Mouse (Mus musculus): ENCODE results near the gene Eid2b.

Eid2b gene

GRCm38 (mm10) chr7:28278279-28278652, 727 bp downstream of the Eid2b start:
- Histone ChIP-seq H3K27me3 (ENCODE audit: control insufficient read depth, insufficient read depth, low read length, poor library complexity, severe bottlenecking) (no peaks in the 10 kb centered on the region), H3K36me3 (ENCODE audit: control insufficient read depth, insufficient read depth, low read length, poor library complexity, severe bottlenecking) (no peaks in the 10 kb centered on the region)
- no peak for DNase-seq (ENCODE audit: low read depth, low spot score)

GRCm38 (mm10) chr7:28280630-28281029, 3.1 kb downstream of the Eid2b start:
- no peak for DNase-seq (ENCODE audit: low read depth, low spot score)
- Histone ChIP-seq H3K36me3 (ENCODE audit: control insufficient read depth, insufficient read depth, low read length, poor library complexity, severe bottlenecking) (no peaks in the 10 kb centered on the region), H3K27me3 (ENCODE audit: control insufficient read depth, insufficient read depth, low read length, poor library complexity, severe bottlenecking) (no peaks in the 10 kb centered on the region)

DNA sequence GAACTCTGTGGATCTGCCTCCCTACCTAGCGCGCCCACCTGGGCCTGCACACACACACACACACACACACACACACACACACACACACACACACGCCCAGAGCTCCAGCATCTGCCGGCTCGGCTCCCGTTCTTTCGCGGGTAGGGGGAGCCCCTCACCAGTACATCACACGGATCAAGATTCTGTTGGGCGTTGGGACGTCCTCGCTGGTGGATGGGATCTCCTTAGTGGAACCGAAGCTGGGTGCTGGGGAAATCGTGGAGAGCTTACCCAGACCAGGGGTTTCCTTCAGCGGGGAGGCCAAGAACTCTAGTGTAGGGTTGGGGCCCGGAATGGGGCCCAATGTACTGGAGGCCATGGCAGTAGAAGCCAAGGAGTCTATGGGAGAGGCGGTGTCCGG, 12.6 kb downstream of the Eid2b start:
- DNase-seq (ENCODE audit: low read depth, low spot score): no peak
- Histone ChIP-seq H3K36me3 (ENCODE audit: control insufficient read depth, insufficient read depth, low read length, poor library complexity, severe bottlenecking) (no peaks in the 10 kb centered on the region), H3K27me3 (ENCODE audit: control insufficient read depth, insufficient read depth, low read length, poor library complexity, severe bottlenecking) (peaks cover 2% of the 10 kb centered on the region)

- DNase-seq (ENCODE audit: low read depth, low spot score): no peak
- Histone ChIP-seq H3K27me3 (ENCODE audit: control insufficient read depth, insufficient read depth, low read length, poor library complexity, severe bottlenecking) (peaks cover 2% of the 10 kb centered on the region), H3K36me3 (ENCODE audit: control insufficient read depth, insufficient read depth, low read length, poor library complexity, severe bottlenecking) (no peaks in the 10 kb centered on the region)
Observed at GRCm38 (mm10) chr7:28290638-28291590, 13.4 kb downstream of the Eid2b start, which contains the start of gene Selenov. Selenov (minus strand) TSS chr7:28291186.

DNA sequence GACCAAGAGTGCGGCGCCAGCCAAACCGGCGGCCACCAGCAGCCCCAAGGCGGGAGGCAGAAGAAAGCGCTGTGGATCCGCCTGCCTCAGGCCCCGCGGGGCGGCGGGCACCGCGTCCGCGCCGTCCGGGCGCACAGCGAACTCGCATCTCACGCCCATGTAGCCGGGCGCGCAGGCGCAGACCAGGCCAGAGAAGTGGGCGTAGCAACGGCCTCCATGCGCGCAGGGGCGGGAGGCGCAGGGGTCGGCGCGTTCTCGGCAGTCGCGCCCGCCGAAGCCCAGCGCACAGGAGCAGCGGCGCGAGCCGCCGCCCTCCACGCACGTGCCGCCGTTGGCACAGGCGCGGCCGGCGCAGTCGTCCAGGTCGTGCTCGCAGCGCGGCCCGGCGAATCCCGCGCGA, 16.9 kb downstream of the Eid2b start:
- DNase-seq (ENCODE audit: low read depth, low spot score): peak; percentile 44

GRCm38 (mm10) chr7:28298837-28299625, 21.5 kb downstream of the Eid2b start:
- DNase-seq (ENCODE audit: low read depth, low spot score): peak; percentile 61
- Histone ChIP-seq H3K27me3 (ENCODE audit: control insufficient read depth, insufficient read depth, low read length, poor library complexity, severe bottlenecking) (peaks cover 2% of the 10 kb centered on the region; the same call in 1 of the 2 replicates), H3K36me3 (ENCODE audit: control insufficient read depth, insufficient read depth, low read length, poor library complexity, severe bottlenecking) (no peaks in the 10 kb centered on the region)

More for the DNA sequence above, 16.9 kb downstream of the Eid2b start:
- Histone ChIP-seq H3K27me3 (ENCODE audit: control insufficient read depth, insufficient read depth, low read length, poor library complexity, severe bottlenecking) (peaks cover 2% of the 10 kb centered on the region), H3K36me3 (ENCODE audit: control insufficient read depth, insufficient read depth, low read length, poor library complexity, severe bottlenecking) (no peaks in the 10 kb centered on the region)

DNA sequence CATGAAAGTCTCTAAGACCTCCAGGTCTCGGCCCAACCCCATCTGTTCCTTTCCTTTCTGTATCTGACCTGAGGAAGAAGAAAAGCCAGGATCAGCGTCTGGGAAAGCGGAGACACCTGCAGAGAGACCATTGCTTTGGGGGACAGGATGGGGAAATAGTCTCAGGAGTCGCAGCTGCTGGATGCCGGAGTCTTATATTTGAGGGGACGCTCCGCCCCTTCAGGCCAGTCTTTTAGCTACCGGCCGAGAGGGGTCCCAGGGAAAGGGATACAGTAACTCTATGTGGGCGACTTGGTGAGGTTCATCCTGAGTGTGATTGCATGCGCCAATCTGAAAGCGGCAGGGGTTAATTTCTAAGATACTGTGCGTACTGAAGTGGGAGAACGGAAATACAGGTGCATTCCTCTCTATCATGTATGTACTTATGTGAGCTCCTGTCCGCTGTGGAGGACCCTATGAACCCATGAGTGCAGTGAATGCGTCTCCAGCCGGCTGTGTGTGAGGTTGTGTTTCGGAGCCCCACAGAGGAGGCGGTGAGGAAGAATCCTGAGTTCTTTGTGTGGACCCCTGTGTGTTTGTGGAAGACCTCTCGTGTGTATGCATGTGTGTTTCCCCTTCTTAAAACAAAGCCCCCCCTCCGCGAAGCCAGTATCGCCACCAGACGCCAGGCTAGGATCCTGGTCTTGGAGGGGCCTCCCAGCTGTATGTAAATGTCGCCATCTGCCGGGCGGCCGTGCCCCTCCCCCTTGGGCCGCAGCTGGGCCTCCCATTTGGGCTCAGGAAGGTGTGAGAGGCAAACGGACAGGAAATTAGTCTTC, 24.3 kb downstream of the Eid2b start, which contains the start of gene Dll3:
Gene Dll3, minus strand, starts transcription at position 623 of the 818 bp plus-strand sequence.
- Histone ChIP-seq H3K27me3 (ENCODE audit: control insufficient read depth, insufficient read depth, low read length, poor library complexity, severe bottlenecking) (no peaks in the 10 kb centered on the region; the same call in 1 of the 2 replicates), H3K36me3 (ENCODE audit: control insufficient read depth, insufficient read depth, low read length, poor library complexity, severe bottlenecking) (peaks cover 2% of the 10 kb centered on the region; the same call in 1 of the 2 replicates)
- peak; percentile 59 for DNase-seq (ENCODE audit: low read depth, low spot score)

- H3K36me3 ChIP-seq (ENCODE audit: control insufficient read depth, insufficient read depth, low read length, poor library complexity, severe bottlenecking): peaks cover 4% of the 10 kb centered on the region; the same call in 1 of the 2 replicates
- no peaks in the 10 kb centered on the region; the same call in 1 of the 2 replicates for H3K27me3 ChIP-seq (ENCODE audit: control insufficient read depth, insufficient read depth, low read length, poor library complexity, severe bottlenecking)
- DNase-seq (ENCODE audit: low read depth, low spot score): no peak
Observed at GRCm38 (mm10) chr7:28305641-28306040, 28.1 kb downstream of the Eid2b start.

DNA sequence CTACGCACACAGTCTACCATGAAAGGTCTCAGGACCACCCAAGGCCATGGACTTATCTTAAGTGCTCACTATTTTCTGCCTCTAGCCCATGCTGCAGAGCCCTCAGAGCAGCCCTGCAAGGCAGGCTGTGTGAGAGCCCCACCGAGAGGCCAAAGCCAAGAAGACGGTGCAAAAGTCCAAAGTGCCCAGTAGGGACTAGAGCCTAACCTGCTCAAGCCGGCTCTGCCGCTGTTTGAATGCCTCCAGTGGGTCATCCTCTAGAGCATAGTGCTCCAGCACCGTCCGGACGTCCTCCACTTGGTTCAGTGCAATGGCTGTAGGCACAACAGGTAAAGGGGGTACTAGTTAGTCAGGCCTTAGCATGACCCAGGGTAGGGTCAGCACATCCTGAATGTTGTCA, 28.7 kb downstream of the Eid2b start:
- DNase-seq (ENCODE audit: low read depth, low spot score): no peak
- no peaks in the 10 kb centered on the region; the same call in 1 of the 2 replicates for H3K27me3 ChIP-seq (ENCODE audit: control insufficient read depth, insufficient read depth, low read length, poor library complexity, severe bottlenecking)
- peaks cover 4% of the 10 kb centered on the region; the same call in 1 of the 2 replicates for H3K36me3 ChIP-seq (ENCODE audit: control insufficient read depth, insufficient read depth, low read length, poor library complexity, severe bottlenecking)

- H3K27me3 ChIP-seq (ENCODE audit: control insufficient read depth, insufficient read depth, low read length, poor library complexity, severe bottlenecking): no peaks in the 10 kb centered on the region
- DNase-seq (ENCODE audit: low read depth, low spot score): no peak
- peaks cover 4% of the 10 kb centered on the region; the same call in 1 of the 2 replicates for H3K36me3 ChIP-seq (ENCODE audit: control insufficient read depth, insufficient read depth, low read length, poor library complexity, severe bottlenecking)
Observed at GRCm38 (mm10) chr7:28309737-28310136, 32.2 kb downstream of the Eid2b start.

DNA sequence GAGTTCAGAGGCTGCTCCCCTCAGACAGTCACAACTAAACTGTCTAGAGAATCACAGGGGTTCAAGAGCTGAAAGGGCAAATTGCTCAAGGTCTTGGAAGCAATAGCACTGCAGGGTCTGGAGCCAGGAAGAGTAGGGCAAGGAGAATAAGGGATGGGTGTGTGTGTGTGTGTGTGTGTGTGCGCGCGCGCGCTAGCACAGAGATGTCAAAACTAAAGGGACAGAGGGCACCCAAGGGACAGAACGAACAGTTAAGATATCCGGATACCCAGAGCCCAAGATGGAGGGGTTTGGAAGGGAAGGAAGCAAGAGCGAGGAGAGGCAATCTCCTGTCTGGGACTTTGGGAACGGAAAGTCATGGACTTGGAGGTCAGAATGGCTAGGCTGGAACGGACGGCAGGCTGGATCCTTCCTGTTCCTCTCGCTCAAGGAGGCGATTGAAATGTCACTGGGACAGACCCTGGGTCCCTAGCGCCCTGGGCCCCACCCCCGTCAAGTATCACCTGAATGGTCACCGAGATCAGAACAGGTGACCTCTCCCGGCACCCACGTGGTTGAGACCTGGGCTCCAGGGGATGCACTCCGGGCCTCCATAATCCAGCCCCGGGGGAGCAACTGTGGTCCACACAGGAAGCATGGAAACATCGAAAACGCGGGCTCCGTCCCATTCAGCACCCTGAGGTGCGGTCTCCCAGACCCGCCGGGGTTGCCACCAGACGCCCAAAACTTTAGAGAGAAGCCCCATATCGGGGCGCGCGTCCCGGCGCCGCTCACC, 33.8 kb downstream of the Eid2b start:
- Histone ChIP-seq H3K27me3 (ENCODE audit: control insufficient read depth, insufficient read depth, low read length, poor library complexity, severe bottlenecking) (no peaks in the 10 kb centered on the region), H3K36me3 (ENCODE audit: control insufficient read depth, insufficient read depth, low read length, poor library complexity, severe bottlenecking) (peaks cover 7% of the 10 kb centered on the region; the same call in 1 of the 2 replicates)
- no peak for DNase-seq (ENCODE audit: low read depth, low spot score)

GRCm38 (mm10) chr7:28311926-28312543, 34.5 kb downstream of the Eid2b start, which contains the start of gene Timm50:
Timm50 (minus strand) TSS chr7:28312072.
- Histone ChIP-seq H3K27me3 (ENCODE audit: control insufficient read depth, insufficient read depth, low read length, poor library complexity, severe bottlenecking) (no peaks in the 10 kb centered on the region), H3K36me3 (ENCODE audit: control insufficient read depth, insufficient read depth, low read length, poor library complexity, severe bottlenecking) (peaks cover 10% of the 10 kb centered on the region; the same call in 1 of the 2 replicates)
- peak; percentile 96 for DNase-seq (ENCODE audit: low read depth, low spot score)

DNA sequence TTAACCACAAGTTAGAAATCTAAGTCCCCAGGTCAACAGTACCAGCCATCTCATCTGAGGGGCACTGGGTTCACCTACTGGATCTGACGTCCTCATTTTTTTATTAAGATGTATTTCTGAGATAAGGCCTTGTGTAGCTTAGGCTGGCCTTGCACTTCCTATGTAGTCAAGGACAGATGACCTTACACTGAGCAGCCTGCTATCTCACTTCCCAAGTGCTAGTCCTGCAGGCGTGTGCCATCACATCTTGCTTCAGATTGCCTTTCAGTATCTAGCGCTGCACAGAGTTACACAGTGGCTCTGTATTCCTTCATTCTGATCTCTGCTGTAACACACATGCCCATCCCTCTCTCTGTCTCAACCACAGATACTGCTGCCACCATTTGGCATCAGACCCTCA, 40.5 kb downstream of the Eid2b start:
- Histone ChIP-seq H3K36me3 (ENCODE audit: control insufficient read depth, insufficient read depth, low read length, poor library complexity, severe bottlenecking) (peaks cover 24% of the 10 kb centered on the region), H3K27me3 (ENCODE audit: control insufficient read depth, insufficient read depth, low read length, poor library complexity, severe bottlenecking) (no peaks in the 10 kb centered on the region)
- no peak for DNase-seq (ENCODE audit: low read depth, low spot score)

Measured in splenic B cell, adult 2 months (primary cell).